Mouse (Mus musculus) erythroblast, adult 5-6 weeks (primary cell): ENCODE measurements around the gene Tmie. TPM values are rescaled to one million over a fixed set of nuclear protein-coding genes. Genes with fewer than 3 reads are reported as not detected.

ENCODE experiments used
- ATAC-seq: replicated peaks from 2 replicates; pipeline ENCODE4 v1.8.0; 2016; ENCODE audit warnings: moderate number of reproducible peaks, mild to moderate bottlenecking, moderate TSS enrichment, inconsistent platforms; ENCODE audit not compliant: poor library complexity, low FRiP score, severe bottlenecking
- total RNA-seq, 2 experiments: library from RNA; stranded (forward) in 1 of 2; stranded (reverse) in 1 of 2; fragments of 150-400 nt in 1 of 2; fragments of 200-764, 138-1000 nt in 1 of 2; gene quantifications; 2 replicates each; pipeline versions ENCODE4 v1.2.3 to v1.2.4; 2015 to 2017; ENCODE audit warnings: low replicate concordance in 2 of 2

Gene Tmie
- total RNA-seq (2015; ENCODE audit: low replicate concordance) (not detected in 2 replicates), total RNA-seq (2017; ENCODE audit: low replicate concordance) (not detected in 2 replicates)

DNA sequence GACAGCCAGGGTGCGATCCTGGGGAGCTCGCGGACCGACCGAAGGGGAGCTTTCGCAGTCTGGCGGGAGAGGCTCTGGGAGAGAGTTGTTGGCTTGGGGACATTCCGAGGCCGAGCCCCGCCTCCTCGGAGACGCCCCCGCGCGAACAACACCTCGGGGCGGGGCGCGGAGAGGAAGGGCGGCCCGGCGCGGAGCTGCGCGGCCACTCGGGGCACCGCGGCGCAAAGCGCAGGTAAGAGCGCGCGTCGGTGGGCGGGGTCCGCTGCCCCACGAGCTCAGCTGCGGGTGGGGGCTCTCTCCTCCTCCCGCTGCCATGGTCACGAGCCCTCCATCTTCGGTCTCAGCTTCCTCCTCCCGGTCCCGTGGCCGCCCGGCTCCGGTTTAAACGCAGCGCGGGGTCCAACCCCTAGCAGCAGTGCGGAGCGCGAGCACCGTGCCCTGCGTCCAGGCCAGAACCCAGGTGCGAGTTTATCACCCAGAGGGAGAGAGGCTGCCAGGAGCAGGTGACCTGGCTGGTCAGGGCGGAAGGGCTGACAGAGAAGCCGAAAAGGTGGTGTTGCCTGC lies at the start of gene Tmie:
Tmie (minus strand) TSS at position 116 of the 564 bp plus-strand sequence.
- ATAC-seq: no peak

- no peak; the same call in 1 of the 2 replicates for ATAC-seq
Observed at GRCm38 (mm10) chr9:110922759-110923158, 42.8 kb upstream of the Tmie start.

- no peak for ATAC-seq
Observed at GRCm38 (mm10) chr9:110920665-110921419, 40.9 kb upstream of the Tmie start.

DNA sequence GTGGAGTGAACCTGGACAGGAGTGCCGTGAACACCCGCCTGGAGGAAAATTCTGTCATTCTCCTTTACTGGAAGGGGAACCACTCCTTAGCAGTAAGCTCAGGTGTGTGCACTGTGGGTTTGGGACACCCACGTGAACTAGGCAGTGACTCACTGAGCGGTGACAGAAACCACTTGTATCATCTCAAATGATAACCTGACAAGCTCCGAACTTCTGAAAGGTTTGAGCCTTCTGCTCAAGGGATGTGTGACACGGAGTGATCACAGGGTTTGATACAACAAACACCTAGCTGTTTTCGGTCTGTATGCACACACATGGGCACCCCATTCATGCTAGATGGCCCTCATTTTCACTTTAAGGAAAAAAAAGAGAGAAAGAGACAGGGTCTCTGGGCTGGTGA lies 36.9 kb upstream of the Tmie start, which contains the start of gene Fam240a:
Fam240a (minus strand) TSS at position 76 of the 400 bp plus-strand sequence.
- no peak for ATAC-seq

DNA sequence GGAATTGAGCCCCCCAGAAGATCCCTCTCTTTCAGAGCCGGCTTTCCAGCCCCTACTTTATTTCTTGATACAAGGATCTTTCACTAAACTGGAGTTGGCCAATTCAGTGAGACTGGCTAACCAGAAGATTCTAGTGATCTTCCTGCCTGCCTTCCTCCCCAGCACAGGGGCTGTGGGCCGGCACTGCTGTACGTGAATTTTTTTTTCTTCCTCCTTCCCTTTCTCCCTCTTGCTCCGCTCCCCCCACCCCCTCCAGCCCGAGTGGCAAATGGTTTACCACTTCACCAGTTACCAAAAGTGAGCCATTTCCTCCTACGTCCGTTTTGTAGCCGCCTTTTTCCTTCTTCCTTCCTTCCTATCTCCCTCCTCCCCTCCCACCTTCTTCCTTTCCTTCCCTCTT lies 35.6 kb upstream of the Tmie start:
- no peak for ATAC-seq

DNA sequence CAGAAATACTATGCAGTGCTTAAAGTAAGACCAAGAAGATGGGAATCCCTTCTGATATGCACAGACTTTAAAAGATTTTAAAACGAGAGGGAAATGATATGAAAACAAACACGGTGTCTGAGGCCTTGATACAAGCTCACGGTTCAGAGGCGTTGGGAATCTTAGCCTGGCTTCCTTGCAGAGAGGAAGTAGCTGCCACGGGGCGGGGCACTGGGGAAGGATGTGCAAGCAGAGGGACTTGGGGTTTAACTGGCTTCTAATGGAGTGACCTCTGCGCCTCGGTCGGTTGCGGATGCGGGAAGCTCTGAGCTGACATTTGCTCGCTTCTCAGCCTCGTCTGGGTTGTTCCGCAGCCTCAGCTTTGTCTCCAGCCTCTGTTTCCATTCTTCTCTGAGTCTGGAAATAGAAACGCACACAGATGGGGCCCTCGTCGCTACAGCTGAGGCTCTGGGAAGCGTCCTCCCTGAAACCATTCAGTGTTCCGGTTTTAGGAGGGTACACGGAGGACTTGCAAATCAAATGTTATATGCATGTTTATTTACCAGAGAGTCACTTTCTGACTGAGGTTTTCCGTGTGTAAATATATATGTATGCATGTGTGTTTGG lies 34.8 kb upstream of the Tmie start:
- no peak for ATAC-seq

DNA sequence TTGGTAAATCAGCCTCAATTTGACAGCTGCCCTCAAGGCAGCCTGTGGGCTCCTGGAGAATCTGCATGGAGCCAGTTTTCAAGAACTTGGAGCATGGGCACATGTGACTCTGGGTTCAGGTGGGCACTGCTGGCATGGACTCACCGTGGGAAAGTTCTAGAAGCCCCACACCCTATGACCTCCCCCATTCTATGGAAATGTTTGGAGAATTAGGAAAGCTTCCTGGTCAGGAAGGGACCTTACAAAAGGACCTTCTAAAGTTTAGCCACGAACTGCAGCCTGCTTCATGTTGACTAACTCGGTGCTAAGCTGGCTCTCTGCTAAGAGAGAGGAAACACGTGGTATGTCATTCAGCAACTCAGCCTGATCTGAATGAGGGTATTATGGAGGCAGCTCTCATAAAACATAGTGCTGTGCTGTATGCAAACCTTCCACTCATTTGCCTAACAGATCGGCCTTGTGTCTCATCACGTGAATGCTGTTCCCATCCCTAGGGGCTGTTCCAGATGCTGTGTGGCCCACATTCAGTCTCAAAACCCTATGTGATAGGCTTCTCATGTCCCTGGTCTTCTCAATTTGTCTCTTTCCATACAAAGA lies 29.6 kb upstream of the Tmie start:
- no peak for ATAC-seq

GRCm38 (mm10) chr9:110908631-110909016 lies 28.7 kb upstream of the Tmie start:
- ATAC-seq: no peak

DNA sequence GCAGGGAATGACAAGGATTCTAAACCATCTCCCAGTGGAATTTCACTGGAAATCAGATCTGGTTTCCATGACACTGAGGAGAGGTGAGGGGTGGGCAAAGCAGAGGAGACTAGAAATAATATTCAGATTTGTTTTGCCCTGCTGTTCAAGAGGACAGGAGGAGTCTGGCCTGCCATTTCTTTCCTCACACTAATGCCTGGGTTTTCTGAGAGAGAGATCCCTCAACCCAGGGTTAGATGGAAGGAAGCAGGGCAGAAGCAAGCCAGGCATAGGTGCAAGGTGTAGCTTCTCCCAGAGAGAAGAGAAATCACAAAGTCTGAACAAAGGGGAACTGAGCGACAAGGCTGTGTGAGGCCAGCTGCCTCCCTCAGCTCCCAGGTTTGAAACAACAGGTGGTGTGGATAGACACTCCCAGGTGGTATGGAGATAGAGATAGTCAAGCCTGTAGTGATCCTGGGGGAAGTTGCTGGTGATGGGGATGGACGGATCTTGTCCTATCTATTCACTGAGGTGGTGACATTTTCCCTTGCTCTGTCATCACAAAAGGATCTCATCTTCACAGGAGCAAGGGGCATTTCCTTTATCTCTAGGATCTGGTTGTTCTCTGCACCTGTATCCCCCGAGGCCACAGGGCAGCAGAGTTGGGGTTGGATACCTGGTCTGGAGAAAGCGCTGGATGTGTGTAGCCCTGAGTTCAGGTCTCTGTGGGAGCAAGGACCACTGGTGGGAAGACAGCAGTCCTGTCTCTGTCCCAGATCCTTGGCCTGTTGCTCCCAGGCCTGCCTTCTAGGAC lies 28.1 kb upstream of the Tmie start:
- ATAC-seq: no peak

- ATAC-seq: no peak
Observed at GRCm38 (mm10) chr9:110907201-110907837, 27.4 kb upstream of the Tmie start.

- ATAC-seq: no peak
Observed at GRCm38 (mm10) chr9:110902271-110902670, 22.4 kb upstream of the Tmie start.

- no peak for ATAC-seq
Observed at GRCm38 (mm10) chr9:110901204-110901603, 21.3 kb upstream of the Tmie start.

GRCm38 (mm10) chr9:110899451-110900008 lies 19.6 kb upstream of the Tmie start:
- ATAC-seq: no peak

DNA sequence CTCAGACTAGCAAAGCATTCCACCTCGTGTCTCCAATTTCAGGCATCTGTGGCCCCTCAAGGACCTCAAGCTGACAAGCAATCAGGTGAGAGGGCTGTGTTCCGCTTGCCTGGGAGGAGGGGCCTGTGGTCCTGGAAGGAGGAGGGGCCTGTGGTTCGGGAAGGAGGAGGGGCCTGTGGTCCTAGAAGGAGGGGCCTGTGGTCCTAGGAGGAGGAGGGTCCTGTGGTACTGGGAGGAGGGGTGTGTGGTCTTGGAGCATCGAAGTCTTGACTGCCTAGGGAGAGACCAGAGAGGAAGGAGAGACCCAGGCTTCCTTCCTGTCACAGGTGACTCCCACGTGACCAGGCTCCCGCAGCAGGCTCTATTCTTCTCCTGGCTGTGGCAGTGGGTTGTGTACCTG lies 16.7 kb upstream of the Tmie start:
- no peak for ATAC-seq

DNA sequence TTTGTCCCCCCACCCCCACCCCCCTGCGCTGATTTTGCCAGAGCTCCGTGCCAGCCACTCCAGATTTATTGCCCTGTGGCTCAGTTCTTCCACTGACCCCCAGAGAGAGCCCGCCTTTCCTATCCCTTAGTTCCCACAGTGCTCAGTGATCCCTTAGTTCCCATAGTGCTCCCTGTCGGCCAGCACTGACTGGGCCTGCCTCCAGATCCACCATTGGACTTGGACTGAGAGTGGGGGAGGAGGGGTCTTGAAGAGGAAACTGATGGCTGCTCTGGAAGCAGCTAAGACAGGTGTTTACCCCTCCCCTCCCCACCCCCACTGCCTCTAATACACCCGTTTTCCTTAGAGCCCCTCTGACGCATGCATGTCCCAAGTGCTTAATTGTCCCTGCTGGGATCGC lies 16.1 kb upstream of the Tmie start:
- ATAC-seq: no peak

DNA sequence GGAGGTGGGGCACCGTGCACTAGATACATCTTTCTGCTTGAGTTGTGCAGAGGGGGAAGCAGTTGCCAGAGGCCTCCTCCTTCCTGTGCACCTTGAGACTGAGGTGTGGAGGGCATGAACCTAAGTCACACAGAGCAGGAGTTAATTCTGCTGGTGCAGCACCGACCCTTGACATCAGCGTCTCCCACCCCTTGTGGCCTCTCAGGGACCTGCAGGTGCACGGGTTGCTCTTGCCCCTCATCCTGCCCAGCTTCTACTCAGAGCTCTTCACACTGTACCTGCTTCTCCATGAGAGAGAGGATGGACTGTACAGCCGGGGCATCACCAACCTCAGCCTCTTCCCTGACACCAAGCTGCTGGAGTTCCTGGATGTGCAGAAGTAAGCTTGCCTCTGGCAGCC lies 15.6 kb upstream of the Tmie start:
- ATAC-seq: no peak

- no peak for ATAC-seq
Observed at GRCm38 (mm10) chr9:110893429-110893828, 13.5 kb upstream of the Tmie start.

GRCm38 (mm10) chr9:110892552-110892951 lies 12.6 kb upstream of the Tmie start:
- no peak for ATAC-seq
